Mouse (Mus musculus) gastrocnemius, postnatal 10 days (tissue): Measurements from ENCODE around the gene Camta1. TPM values are rescaled to one million over a fixed set of nuclear protein-coding genes. Genes with fewer than 3 reads are reported as not detected.
"Not testable (repeated sequence)": the region's sequence is repeated elsewhere in the genome, so short reads cannot be mapped to it uniquely, and the experiment has no call there.

Experiments
- DNase-seq: peaks from one replicate; pipeline ENCODE4 v3.0.0; 2021; ENCODE audit warnings: mixed read lengths
- total RNA-seq, 2 experiments: library from RNA; stranded (reverse); gene quantifications; 2 replicates each; pipeline ENCODE4 v1.2.3; 2021

Camta1 gene
- total RNA-seq, 2 experiments from 2014 or later: 71.6 to 82.8 TPM

DNA sequence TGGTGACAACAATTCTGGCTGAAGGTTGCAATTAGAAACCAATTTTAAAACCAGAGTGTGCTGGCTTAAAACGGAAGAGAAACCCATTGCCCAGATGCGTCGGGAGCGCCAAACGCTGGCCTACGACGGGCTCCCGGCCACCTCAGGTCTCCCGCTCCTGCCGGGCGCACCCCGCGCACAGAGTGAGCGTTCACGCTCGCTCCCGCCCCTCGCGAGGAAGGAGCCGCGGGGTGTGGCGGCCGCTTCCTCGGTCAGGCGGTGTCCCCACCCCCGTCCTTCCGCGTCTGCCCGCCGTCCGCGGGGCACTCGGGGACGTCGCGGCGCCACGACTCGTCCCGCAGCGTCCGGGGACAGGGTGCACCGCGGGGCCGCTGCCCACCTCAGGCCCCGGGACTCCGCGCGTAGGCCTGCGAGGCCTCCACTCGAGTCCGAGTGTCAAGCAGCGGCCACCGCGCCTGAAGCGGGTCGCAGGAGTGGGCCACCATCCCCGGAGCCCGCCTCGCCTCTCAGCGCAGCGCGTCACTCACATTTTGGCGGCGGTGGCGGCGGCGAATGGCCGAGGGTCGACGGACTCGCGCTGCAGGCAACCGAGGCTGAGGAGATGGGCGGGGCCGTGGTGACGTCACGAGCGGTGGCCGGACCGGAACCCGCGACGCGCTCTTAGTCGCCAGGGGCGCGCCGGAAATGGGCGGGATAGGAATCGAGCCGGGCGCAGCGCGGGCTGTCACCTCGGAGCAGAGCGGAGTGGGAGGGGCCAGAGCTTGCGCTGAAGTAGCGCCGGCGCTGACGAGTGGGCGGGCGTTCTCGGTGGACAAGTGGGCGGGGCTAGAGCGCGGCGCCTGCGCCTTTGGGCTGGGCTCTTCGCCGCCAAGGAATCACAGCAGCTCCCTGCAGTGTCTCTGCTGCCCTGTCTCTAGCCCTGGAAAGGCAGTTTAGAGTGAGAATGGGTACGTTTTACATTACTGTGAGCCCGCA lies 804.0 kb downstream of the Camta1 start, which contains the start of gene Vamp3:
TSS of gene Vamp3 (minus strand) at position 617 of the 975 bp plus-strand sequence.
- DNase-seq: peak; percentile 99

GRCm38 (mm10) chr4:151051162-151051561 lies 810.5 kb downstream of the Camta1 start:
- DNase-seq: no peak

GRCm38 (mm10) chr4:151046524-151046923 lies 815.2 kb downstream of the Camta1 start:
- DNase-seq: no peak

GRCm38 (mm10) chr4:151044944-151045570 lies 816.6 kb downstream of the Camta1 start:
- DNase-seq: no peak

DNA sequence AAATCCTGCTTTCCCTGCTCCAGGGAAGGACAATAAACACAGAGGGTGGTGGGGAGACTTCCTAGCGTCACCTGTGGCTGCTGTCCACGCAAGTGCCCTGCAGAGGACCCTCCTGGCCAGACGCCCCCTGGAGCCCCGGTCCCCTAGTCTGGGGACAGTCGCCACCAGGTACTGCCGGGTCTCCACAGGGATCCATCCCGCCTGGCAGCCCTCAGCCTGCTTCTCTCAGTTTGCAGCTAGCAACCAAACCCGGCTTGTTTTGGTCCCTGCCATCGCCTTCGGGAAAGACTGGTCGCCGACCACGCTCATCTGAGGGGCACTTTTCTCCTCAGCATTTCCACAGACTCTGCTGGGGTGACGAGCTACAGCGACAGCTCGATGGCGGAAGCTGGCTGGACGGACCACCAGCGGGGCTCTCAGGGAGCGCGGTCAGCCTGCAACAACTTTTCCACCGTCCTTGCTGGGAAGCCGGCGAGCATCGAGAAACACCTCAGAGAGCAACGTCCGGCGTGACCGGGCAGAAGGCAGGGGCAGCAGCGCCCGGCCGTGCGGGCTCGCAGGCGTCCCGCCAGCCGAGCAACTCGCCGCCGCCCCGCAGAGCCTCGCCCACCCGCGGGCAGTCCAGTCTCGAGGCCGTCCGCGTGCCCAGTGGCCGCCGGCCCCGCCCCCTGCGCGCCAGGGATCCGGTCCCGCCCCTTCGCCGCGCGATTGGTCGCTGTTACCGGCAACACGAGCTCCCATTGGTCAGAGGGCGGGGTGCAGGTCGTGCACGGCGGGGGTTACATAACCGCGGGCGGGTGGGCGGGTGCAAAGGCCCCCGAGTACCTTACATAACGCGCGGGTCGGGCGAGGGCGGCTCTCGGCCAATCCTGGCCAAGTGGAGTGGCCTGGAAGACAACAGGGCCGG lies 817.4 kb downstream of the Camta1 start, which contains the start of gene Per3:
TSS of gene Per3 (minus strand) at position 629 of the 907 bp plus-strand sequence.
- DNase-seq: peak; percentile 99

DNA sequence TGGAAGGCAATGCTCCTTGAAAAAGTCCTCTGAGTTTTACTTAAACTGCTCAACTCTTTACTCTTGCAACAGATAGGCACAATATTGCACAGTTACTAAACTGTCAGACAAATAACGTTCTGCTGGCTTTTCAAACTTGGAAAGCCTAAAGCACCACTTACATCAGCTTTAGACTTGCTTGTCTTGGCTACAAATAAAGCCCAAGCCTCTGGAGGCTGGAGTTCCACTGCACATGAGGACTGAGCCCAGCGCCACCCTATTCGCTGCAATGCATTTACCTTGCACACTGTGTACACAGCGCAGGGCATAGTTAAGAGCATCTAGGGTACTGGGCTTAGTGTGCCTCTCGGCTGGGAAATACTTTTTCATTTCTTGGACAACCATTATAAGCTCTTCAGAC lies 818.4 kb downstream of the Camta1 start:
- no peak for DNase-seq

GRCm38 (mm10) chr4:151041506-151041905 lies 820.2 kb downstream of the Camta1 start:
- no peak for DNase-seq

- DNase-seq: no peak
These were observed 823.9 kb downstream of the Camta1 start for GRCm38 (mm10) chr4:151037800-151038199.

DNA sequence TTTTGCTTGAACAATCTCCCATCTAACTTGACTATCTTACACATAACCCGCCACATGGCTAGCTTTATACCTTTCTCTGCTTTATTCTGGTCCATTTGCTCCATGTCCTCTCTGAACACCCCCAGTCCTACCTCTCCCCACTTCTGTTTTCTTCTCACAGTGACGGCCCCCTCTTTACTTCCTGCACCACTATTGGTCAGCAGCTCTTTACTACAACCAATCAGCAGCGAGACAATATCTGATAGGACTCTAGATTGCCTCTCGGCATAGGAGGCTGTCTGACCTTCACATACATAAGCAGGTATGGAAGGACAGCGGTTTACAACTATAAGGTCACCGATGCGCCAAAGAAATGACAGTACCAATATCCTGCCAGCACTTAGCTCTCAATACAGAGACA lies 825.2 kb downstream of the Camta1 start:
- DNase-seq: no peak

- no peak for DNase-seq
These were observed 834.7 kb downstream of the Camta1 start for GRCm38 (mm10) chr4:151027001-151027400.

DNA sequence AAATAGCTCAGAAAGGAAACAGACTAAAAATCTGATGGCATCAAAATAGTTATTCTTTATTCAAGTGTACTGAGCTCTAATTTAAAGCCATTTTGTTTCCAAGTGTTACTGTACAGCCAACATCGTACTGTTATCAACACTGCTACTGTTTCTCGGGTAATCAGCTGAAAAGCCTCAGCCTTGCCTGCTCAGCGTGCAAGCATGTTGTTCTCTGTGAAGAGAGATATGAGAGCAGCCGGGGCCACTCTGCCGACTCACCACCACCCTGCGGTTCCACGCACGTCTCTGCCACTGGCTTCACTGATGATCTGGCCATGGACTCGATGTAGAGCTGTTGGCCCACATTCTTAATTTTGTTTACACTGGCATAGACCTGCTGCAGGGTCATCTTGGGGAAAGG lies 837.5 kb downstream of the Camta1 start:
- no peak for DNase-seq

GRCm38 (mm10) chr4:151017356-151017755 lies 844.3 kb downstream of the Camta1 start:
- DNase-seq: not testable (repeated sequence)

DNA sequence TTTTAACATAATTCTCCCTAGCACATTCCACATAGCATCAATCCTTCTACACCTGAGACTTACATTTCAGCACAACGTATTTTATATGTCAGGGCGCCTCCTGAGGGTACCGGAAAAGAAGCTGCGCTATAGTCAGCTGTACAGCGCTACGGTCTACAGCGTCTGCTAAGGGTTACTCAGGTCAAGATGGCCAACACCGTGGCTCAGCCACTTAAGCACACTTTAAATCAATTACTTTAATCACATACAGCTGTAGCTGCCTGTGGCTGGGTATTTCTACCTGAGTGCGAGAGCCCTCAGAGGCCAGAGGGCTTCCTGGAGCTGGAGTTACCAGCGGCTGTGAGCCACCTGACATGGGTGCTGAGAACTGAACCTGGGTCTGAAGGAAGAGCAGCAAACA lies 845.7 kb downstream of the Camta1 start:
- no peak for DNase-seq

GRCm38 (mm10) chr4:151010316-151010715 lies 851.4 kb downstream of the Camta1 start:
- DNase-seq: no peak

- DNase-seq: peak; percentile 48
These were observed 854.7 kb downstream of the Camta1 start for GRCm38 (mm10) chr4:151006945-151007344.

- no peak for DNase-seq
These were observed 855.9 kb downstream of the Camta1 start for GRCm38 (mm10) chr4:151005656-151006318.

DNA sequence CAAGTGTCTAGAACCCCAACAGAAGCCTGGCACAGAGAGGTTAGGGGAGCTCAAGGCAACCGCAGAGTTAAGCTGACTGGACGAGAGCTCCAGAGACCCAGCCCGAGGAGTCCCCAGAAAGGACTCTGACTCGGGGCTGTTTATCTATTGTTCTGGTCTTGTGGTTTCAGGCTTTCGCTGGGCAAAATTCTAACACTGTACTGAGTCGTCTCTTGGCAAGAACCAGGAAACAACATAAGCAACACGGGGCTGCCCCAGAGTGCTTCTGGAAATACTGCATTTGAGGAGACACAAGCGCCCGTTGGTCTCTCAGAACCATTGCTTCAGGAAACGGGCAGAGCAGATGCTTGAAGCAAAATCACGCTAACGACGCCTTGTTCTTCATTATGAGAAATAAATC lies 860.3 kb downstream of the Camta1 start:
- no peak for DNase-seq

- no peak for DNase-seq
These were observed 863.0 kb downstream of the Camta1 start for GRCm38 (mm10) chr4:150998626-150999025.

DNA sequence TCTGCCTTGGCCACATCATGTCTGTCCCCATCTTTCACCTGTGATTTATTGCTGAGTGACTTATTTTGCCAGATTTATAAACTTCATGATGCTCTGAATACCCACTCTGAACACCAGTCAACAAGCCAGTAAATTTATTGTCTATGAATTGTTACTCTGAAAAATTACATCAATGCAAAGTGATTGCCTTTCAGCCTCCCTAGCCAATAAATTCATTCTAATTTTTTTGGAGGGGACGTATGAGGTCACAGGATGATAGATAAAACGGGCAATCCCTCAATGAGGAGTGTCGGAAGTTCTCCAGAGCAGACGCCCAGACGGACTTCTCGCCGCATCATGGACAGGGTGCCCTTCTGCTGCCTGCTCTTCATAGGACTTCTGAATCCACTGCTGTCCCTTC lies 864.9 kb downstream of the Camta1 start, which contains the start of gene Uts2:
TSS of gene Uts2 (plus strand) at position 301 of the 400 bp plus-strand sequence.
- DNase-seq: no peak

- peak; percentile 29 for DNase-seq
These were observed 871.5 kb downstream of the Camta1 start for GRCm38 (mm10) chr4:150990148-150990547.

GRCm38 (mm10) chr4:150980153-150980552 lies 881.5 kb downstream of the Camta1 start:
- no peak for DNase-seq
